Mouse (Mus musculus): Measurements from ENCODE around the gene Fbxo27. TPM values are rescaled to one million over a fixed set of nuclear protein-coding genes. Genes with fewer than 3 reads are reported as not detected.
A peak's percentile ranks its signal among the peaks of the same experiment; 100 is the strongest.
"Not testable (repeated sequence)": the region's sequence is repeated elsewhere in the genome, so short reads cannot be mapped to it uniquely, and the experiment has no call there.

Fbxo27 gene
- polyA plus RNA-seq, 1 experiment: 1.7 TPM

DNA sequence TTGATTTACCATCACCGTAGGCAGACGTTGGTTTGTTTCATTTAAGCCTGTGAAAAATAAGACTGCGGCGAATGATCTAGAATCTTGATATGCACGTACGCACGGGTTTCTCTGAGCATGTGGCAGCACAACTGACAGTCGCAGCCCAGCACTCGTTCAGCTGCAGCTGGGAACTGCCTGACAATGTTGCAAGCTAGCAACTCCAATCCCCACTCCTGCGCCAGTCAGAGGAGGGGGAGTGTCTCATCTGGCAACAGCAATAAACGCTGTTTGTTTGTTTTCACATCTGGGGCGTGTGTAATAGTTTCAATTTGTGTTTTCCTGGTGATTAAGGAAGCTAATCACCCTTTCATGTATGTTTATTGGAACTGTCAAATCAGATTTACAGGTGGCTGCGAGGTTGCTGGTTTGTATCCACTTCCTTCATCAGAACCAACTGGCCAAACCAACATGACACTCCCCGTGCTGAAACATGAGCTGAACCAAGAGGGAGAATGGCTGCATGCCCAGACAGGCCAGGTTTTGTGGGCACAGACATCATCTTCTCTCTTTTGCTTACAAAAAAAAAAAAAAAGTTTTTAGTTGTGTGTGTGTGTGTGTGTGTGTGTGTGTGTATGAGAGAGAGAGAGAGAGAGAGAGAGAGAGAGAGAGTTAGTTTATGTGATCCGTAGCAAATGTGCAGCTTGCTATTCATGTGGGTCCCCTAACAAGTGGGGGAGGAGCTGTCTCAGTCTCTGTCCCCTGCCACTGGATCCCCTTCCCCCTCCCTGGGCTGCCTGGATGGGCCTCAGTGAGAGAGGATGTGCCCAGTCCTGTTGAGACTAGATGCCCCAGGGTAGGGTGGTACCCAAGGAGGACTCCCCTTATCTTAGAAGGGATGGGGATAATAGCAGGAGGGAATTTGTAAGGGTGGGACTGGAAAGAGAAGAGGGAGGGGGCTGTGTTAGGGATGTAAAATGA lies 26.7 kb upstream of the Fbxo27 start:
- 13% methylated on average over 15 of the region's 15 CpGs for WGBS

DNA sequence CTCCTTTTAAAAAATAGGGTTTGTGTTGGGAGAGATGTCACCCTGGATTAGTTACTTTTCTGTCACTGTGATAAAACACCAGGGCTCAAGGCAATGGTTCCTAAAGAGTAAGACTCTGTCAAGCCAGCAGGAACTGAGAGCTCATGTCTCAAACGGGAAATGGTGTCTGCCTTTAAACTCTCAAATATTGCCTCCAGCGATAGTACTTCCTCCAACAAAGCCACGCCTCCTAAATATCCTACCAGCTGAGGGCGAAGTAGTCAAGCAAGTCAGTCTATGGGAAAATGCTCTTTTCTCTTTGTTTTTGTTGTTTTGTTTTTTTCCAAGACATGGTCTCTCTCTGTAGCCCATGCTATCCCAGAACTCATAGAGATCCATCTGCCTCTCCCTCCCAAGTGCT lies 21.5 kb upstream of the Fbxo27 start:
- 8% methylated on average over 4 of the region's 4 CpGs for WGBS
- H3K27ac ChIP-seq (ENCODE audit: insufficient read depth, low read depth, low read length): no peak overlapping the region
- no peaks in the 10 kb centered on the region for H3K36me3 ChIP-seq (ENCODE audit: control insufficient read depth, insufficient read depth, low read length)
- TF ChIP-seq POLR2A (IDR thresholded peaks at IDR 0.05; ENCODE audit: low read depth, low read length) (no peak), CTCF (IDR thresholded peaks at IDR 0.05; ENCODE audit: extremely low read depth, insufficient read length, insufficient replicate concordance, low read depth, low read length) (no peak)
- no peaks in the 10 kb centered on the region for H3K27me3 ChIP-seq (ENCODE audit: control insufficient read depth, insufficient read depth, low read length)
- H3K4me1 ChIP-seq (ENCODE audit: control insufficient read depth, insufficient read depth, insufficient read length, low read length): no peaks in the 10 kb centered on the region
- no peak overlapping the region for H3K4me3 ChIP-seq (ENCODE audit: low read depth, low read length)

More for the DNA sequence above, 26.7 kb upstream of the Fbxo27 start:
- Histone ChIP-seq H3K4me3 (ENCODE audit: low read depth, low read length) (0 out of 2 replicates have a peak overlapping the region, but pooled peaks have one; percentile 10), H3K36me3 (ENCODE audit: control insufficient read depth, insufficient read depth, low read length) (no peaks in the 10 kb centered on the region), H3K27me3 (ENCODE audit: control insufficient read depth, insufficient read depth, low read length) (no peaks in the 10 kb centered on the region), H3K4me1 (ENCODE audit: control insufficient read depth, insufficient read depth, insufficient read length, low read length) (no peaks in the 10 kb centered on the region), H3K27ac (ENCODE audit: insufficient read depth, low read depth, low read length) (no peak overlapping the region)
- TF ChIP-seq CTCF (IDR thresholded peaks at IDR 0.05; ENCODE audit: extremely low read depth, insufficient read length, insufficient replicate concordance, low read depth, low read length) (no peak), POLR2A (IDR thresholded peaks at IDR 0.05; ENCODE audit: low read depth, low read length) (no peak)

DNA sequence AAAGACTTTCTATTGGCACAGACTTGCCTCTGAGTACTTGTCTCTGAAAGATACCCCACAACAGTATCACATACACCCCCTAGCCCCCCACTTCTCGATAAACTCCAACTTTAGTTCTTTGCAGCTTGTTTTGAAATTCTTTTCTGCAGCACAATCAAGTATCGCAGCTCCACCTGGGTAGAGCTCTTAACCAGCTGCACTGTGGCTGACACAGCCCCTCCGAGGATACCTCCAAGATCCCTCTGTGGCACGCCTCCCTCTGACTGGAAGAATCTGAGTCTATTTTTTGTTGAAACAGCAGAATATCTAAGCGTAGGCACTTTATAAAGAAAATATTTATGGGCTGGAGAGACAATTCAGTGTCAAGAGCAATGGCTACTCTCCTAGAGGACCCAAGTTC lies 20.4 kb upstream of the Fbxo27 start:
- H3K27me3 ChIP-seq (ENCODE audit: control insufficient read depth, insufficient read depth, low read length): no peaks in the 10 kb centered on the region
- 89% methylated on average over 5 of the region's 5 CpGs for WGBS
- H3K4me1 ChIP-seq (ENCODE audit: control insufficient read depth, insufficient read depth, insufficient read length, low read length): no peaks in the 10 kb centered on the region
- H3K4me3 ChIP-seq (ENCODE audit: low read depth, low read length): no peak overlapping the region
- H3K36me3 ChIP-seq (ENCODE audit: control insufficient read depth, insufficient read depth, low read length): no peaks in the 10 kb centered on the region
- TF ChIP-seq POLR2A (IDR thresholded peaks at IDR 0.05; ENCODE audit: low read depth, low read length) (no peak), CTCF (IDR thresholded peaks at IDR 0.05; ENCODE audit: extremely low read depth, insufficient read length, insufficient replicate concordance, low read depth, low read length) (no peak)
- no peak overlapping the region for H3K27ac ChIP-seq (ENCODE audit: insufficient read depth, low read depth, low read length)

DNA sequence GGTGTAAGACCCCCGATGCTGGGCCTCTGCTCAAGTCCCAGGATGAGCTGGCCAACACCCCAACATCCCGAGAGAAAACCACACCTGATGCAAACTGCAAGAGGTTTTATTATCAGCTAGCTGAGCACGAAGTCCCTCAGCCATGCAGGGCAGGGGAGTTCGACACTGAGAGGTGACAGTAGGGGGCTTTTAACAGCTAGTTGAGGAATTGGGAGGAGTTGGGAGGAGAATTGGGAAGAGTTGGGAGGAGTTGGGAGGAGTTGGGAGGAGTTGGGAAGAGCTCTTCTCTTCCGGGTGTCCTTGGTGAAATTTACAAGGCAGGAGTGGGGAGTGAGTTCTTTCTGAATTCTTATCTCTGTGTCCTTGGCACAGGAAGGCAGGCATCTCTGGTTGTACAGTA lies 19.9 kb upstream of the Fbxo27 start:
- not testable (repeated sequence) for H3K4me3 ChIP-seq (ENCODE audit: low read depth, low read length); H3K27ac ChIP-seq (ENCODE audit: insufficient read depth, low read depth, low read length); H3K27me3 ChIP-seq (ENCODE audit: control insufficient read depth, insufficient read depth, low read length); H3K4me1 ChIP-seq (ENCODE audit: control insufficient read depth, insufficient read depth, insufficient read length, low read length); H3K36me3 ChIP-seq (ENCODE audit: control insufficient read depth, insufficient read depth, low read length)
- 67% methylated on average over 5 of the region's 5 CpGs for WGBS

GRCm38 (mm10) chr7:28674994-28675393 lies 17.7 kb upstream of the Fbxo27 start:
- H3K36me3 ChIP-seq (ENCODE audit: control insufficient read depth, insufficient read depth, low read length): no peaks in the 10 kb centered on the region
- 62% methylated on average over 9 of the region's 9 CpGs for WGBS
- no peaks in the 10 kb centered on the region for H3K4me1 ChIP-seq (ENCODE audit: control insufficient read depth, insufficient read depth, insufficient read length, low read length)
- TF ChIP-seq POLR2A (IDR thresholded peaks at IDR 0.05; ENCODE audit: low read depth, low read length) (no peak), CTCF (IDR thresholded peaks at IDR 0.05; ENCODE audit: extremely low read depth, insufficient read length, insufficient replicate concordance, low read depth, low read length) (no peak)
- H3K27me3 ChIP-seq (ENCODE audit: control insufficient read depth, insufficient read depth, low read length): no peaks in the 10 kb centered on the region
- H3K4me3 ChIP-seq (ENCODE audit: low read depth, low read length): no peak overlapping the region
- no peak overlapping the region for H3K27ac ChIP-seq (ENCODE audit: insufficient read depth, low read depth, low read length)

GRCm38 (mm10) chr7:28675746-28676145 lies 16.9 kb upstream of the Fbxo27 start:
- Histone ChIP-seq H3K36me3 (ENCODE audit: control insufficient read depth, insufficient read depth, low read length) (no peaks in the 10 kb centered on the region), H3K4me1 (ENCODE audit: control insufficient read depth, insufficient read depth, insufficient read length, low read length) (no peaks in the 10 kb centered on the region), H3K27ac (ENCODE audit: insufficient read depth, low read depth, low read length) (no peak overlapping the region), H3K4me3 (ENCODE audit: low read depth, low read length) (no peak overlapping the region), H3K27me3 (ENCODE audit: control insufficient read depth, insufficient read depth, low read length) (no peaks in the 10 kb centered on the region)
- 53% methylated on average over 11 of the region's 11 CpGs for WGBS
- TF ChIP-seq POLR2A (IDR thresholded peaks at IDR 0.05; ENCODE audit: low read depth, low read length) (no peak), CTCF (IDR thresholded peaks at IDR 0.05; ENCODE audit: extremely low read depth, insufficient read length, insufficient replicate concordance, low read depth, low read length) (no peak)

DNA sequence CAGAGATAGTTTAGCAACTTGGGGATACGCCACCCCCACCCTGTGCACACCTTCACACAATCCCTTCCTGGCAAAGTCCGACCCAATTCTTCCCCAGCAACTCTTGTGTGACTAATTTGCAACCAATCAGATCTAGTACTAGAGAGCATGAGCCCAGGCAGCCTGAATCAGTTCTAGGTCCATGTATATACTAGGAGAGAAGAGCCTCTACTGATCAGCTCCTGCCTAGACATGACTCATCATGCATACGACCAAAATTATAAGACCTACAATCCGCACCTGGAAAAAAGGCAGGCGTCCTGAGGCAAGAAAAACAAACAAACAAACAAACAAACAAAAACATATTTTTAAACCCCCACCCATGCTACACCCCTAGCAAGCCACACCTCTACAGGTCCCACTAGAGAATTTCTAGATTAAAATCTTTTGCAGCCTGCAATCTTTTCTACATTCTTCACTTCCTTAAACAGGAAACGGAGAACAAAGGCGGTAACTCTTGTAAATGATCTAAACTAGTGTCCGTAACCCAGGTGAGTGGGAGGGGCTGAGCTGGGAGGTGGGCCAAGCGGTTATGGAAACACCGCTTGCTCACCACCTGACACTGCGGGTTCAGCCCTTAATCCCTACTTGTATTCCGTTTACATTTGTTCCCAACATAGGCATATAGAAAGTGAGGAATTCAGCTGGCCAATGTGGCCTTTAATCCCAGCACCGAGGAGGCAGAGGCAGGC lies 15.7 kb upstream of the Fbxo27 start:
- no peak overlapping the region for H3K4me3 ChIP-seq (ENCODE audit: low read depth, low read length)
- TF ChIP-seq CTCF (IDR thresholded peaks at IDR 0.05; ENCODE audit: extremely low read depth, insufficient read length, insufficient replicate concordance, low read depth, low read length) (no peak), POLR2A (IDR thresholded peaks at IDR 0.05; ENCODE audit: low read depth, low read length) (no peak)
- 67% methylated on average over 13 of the region's 13 CpGs for WGBS
- no peak overlapping the region for H3K27ac ChIP-seq (ENCODE audit: insufficient read depth, low read depth, low read length)
- H3K4me1 ChIP-seq (ENCODE audit: control insufficient read depth, insufficient read depth, insufficient read length, low read length): no peaks in the 10 kb centered on the region
- H3K27me3 ChIP-seq (ENCODE audit: control insufficient read depth, insufficient read depth, low read length): no peaks in the 10 kb centered on the region
- no peaks in the 10 kb centered on the region for H3K36me3 ChIP-seq (ENCODE audit: control insufficient read depth, insufficient read depth, low read length)
